Mouse (Mus musculus): ENCODE results near the gene D2hgdh.

GRCm38 (mm10) chr1:93859619-93860018, 34.9 kb downstream of the D2hgdh start:
- TF ChIP-seq CTCF (IDR thresholded peaks at IDR 0.05; ENCODE audit: low read depth) (no peak), EP300 (IDR thresholded peaks at IDR 0.05; ENCODE audit: low read depth) (no peak)

Data from liver, embryonic 14.5 days (tissue).